ENCODE assay signal across 14 mouse cellular contexts in the genomic region with DNA sequence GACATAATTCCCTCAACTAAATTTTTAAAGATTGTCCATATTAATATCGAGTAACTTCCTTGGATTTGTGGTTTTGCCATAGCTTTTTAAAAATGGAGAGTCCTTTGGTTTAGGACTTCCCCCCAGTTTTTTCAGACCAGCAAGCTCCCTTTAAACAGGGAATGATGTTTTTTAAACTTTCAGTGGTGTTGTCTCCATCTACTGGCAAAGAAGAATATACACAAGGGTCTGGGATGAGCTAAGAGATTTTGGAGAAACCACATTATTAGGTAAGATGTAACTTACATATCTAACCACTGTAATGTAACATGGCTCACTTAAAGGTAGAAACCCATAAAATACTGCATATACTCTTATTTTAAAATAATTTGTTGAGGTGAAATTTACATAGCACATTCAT. TPM values are rescaled to one million over a fixed set of nuclear protein-coding genes. Genes with fewer than 3 reads are reported as not detected.
DNase-seq lines count a peak whose midpoint lies in the region; ATAC-seq and TF ChIP-seq lines count a peak whose summit lies in the region.
"Had no signal": no experiment of that assay in that cellular context is flagged by ENCODE, and none has a peak within 500 bp of the region (broad histone marks: within the 10 kb centered on the region; RNA-seq: fewer than 3 reads in every experiment).

No protein-coding gene starts in this region.

- no peaks in the 10 kb centered on the region for H3K9me3 ChIP-seq in forebrain, embryonic 14.5 days (replicated peaks; ENCODE audit: control insufficient read depth, low read length)
- no peaks in the 10 kb centered on the region for H3K9me3 ChIP-seq in forebrain, embryonic 11.5 days (ENCODE audit: control insufficient read depth, low read length)
- H3K9me3 ChIP-seq: hindbrain, embryonic 13.5 days had no signal

- peak; percentile 39 for DNase-seq in forebrain, embryonic 14.5 days (ENCODE audit: low spot score)
- no peak for DNase-seq in forebrain, embryonic 11.5 days (ENCODE audit: low spot score)
- DNase-seq in lung, adult 2 months = no peak
- no peak for DNase-seq in lung, postnatal 25 days (ENCODE audit: low spot score)
- DNase-seq in ZHBTc4 (ENCODE audit: low read depth, low spot score) = peak; percentile 20
- peak; percentile 46 for DNase-seq in retina, embryonic 14.5 days (ENCODE audit: low spot score)
- no peak for DNase-seq in layer of hippocampus, postnatal 25 days (ENCODE audit: extremely low spot score in 1 of 2, low spot score in 1 of 2)
- DNase-seq in ovary, adult 18-20 months (ENCODE audit: low spot score) = no peak
- DNase-seq: adrenal gland, adult 8-10 months; cerebellum, postnatal 10 days; heart, adult 11 months; kidney, postnatal 14 days; lung, adult 18-20 months had no signal

- no peak for ATAC-seq in forebrain, embryonic 14.5 days
- ATAC-seq in forebrain, embryonic 11.5 days (replicated peaks; ENCODE audit: low FRiP score) = no peak

- no peak for TF ChIP-seq POLR2A in lung, adult 2 months (IDR thresholded peaks at IDR 0.05; ENCODE audit: borderline replicate concordance, extremely low read depth, low read depth, low read length)

- H3K9ac ChIP-seq in forebrain, embryonic 14.5 days (ENCODE audit: low read length) = no peak overlapping the region
- no peak overlapping the region for H3K9ac ChIP-seq in forebrain, embryonic 11.5 days (ENCODE audit: low read length)
- H3K9ac ChIP-seq: hindbrain, embryonic 13.5 days had no signal

- 0 out of 2 replicates have a peak, but pooled peaks have one; percentile 3 for TF ChIP-seq CTCF in lung, adult 2 months (IDR thresholded peaks at IDR 0.05; ENCODE audit: insufficient read depth, low read length)

- WGBS in forebrain, embryonic 14.5 days = 89% methylated on average over 1 of the region's 1 CpGs
- 98% methylated on average over 1 of the region's 1 CpGs for WGBS in forebrain, embryonic 11.5 days
- WGBS in lung, adult 2 months = 89% methylated on average over 1 of the region's 1 CpGs

- H3K4me2 ChIP-seq in forebrain, embryonic 14.5 days (ENCODE audit: low read length) = no peak overlapping the region
- no peak overlapping the region for H3K4me2 ChIP-seq in forebrain, embryonic 11.5 days (ENCODE audit: low read depth, low read length, severe bottlenecking)
- H3K4me2 ChIP-seq: hindbrain, embryonic 13.5 days had no signal

- H3K4me3 ChIP-seq in forebrain, embryonic 14.5 days (ENCODE audit: low read depth, low read length) = no peak overlapping the region
- no peak overlapping the region for H3K4me3 ChIP-seq in forebrain, embryonic 11.5 days (ENCODE audit: low read depth, low read length)
- no peak overlapping the region for H3K4me3 ChIP-seq in lung, adult 2 months (replicated peaks; ENCODE audit: extremely low read depth, low read depth, low read length)
- H3K4me3 ChIP-seq: hindbrain, embryonic 13.5 days had no signal

- H3K4me1 ChIP-seq in forebrain, embryonic 14.5 days (ENCODE audit: control insufficient read depth, insufficient read depth, low read length) = no peaks in the 10 kb centered on the region
- no peaks in the 10 kb centered on the region for H3K4me1 ChIP-seq in forebrain, embryonic 11.5 days (replicated peaks; ENCODE audit: control insufficient read depth, insufficient read depth, low read length)
- H3K4me1 ChIP-seq in lung, adult 2 months (ENCODE audit: control insufficient read depth, insufficient read depth, low read length) = no peaks in the 10 kb centered on the region
- H3K4me1 ChIP-seq: hindbrain, embryonic 13.5 days had no signal

- no peak overlapping the region for H3K27ac ChIP-seq in forebrain, embryonic 14.5 days (ENCODE audit: low read depth, low read length)
- H3K27ac ChIP-seq in forebrain, embryonic 11.5 days (ENCODE audit: low read depth, low read length) = no peak overlapping the region
- H3K27ac ChIP-seq: hindbrain, embryonic 13.5 days had no signal

- H3K36me3 ChIP-seq in forebrain, embryonic 14.5 days (ENCODE audit: control insufficient read depth, insufficient read depth, low read length) = peaks cover 43% of the 10 kb centered on the region
- no peaks in the 10 kb centered on the region; the same call in 1 of the 2 replicates for H3K36me3 ChIP-seq in forebrain, embryonic 11.5 days (ENCODE audit: control insufficient read depth, insufficient read depth, low read length)

- H3K27me3 ChIP-seq in forebrain, embryonic 14.5 days (replicated peaks; ENCODE audit: control insufficient read depth, insufficient read depth, low read length) = no peaks in the 10 kb centered on the region
- no peaks in the 10 kb centered on the region for H3K27me3 ChIP-seq in forebrain, embryonic 11.5 days (ENCODE audit: control insufficient read depth, insufficient read depth, low read length)
- H3K27me3 ChIP-seq: hindbrain, embryonic 13.5 days had no signal

RNA-seq across cellular contexts. Expression of gene Eif3j1, which starts 32.6 kb away (rescaled TPM):
- polyA plus RNA-seq in forebrain, embryonic 14.5 days (2014; fragmentation: Nextera tagmentation; extraction: Ambion mirVana) = 9.7 and 9.9 TPM in 2 replicates
- polyA plus RNA-seq in forebrain, embryonic 11.5 days (2014; fragmentation: Nextera tagmentation; extraction: Ambion mirVana) = 14.5 and 16.0 TPM in 2 replicates
- polyA plus RNA-seq in lung, adult 2 months (2012; rRNA removed) = 3.1 and 3.9 TPM in 2 replicates
- 10 to 100 TPM; 19.1 to 19.8 TPM for total RNA-seq in layer of hippocampus, postnatal 25 days (2021)

RNA-seq across cellular contexts. Expression of gene Mageb3, which starts 39.8 kb away (rescaled TPM):
- polyA plus RNA-seq in forebrain, embryonic 14.5 days (2014; fragmentation: Nextera tagmentation; extraction: Ambion mirVana) = 0.50 and 0.83 TPM in 2 replicates
- polyA plus RNA-seq in forebrain, embryonic 11.5 days (2014; fragmentation: Nextera tagmentation; extraction: Ambion mirVana) = 0.33 TPM in 2 replicates
- not detected in 2 replicates for polyA plus RNA-seq in lung, adult 2 months (2012; rRNA removed)
- under 1 TPM; 0.26 to 0.27 TPM for total RNA-seq in layer of hippocampus, postnatal 25 days (2021)
- total RNA-seq: adrenal gland, adult 8-10 months had no signal

RNA-seq across cellular contexts. Expression of gene Ctdspl2, which starts 39.9 kb away (rescaled TPM):
- polyA plus RNA-seq in forebrain, embryonic 14.5 days (2014; fragmentation: Nextera tagmentation; extraction: Ambion mirVana) = 40.1 and 48.9 TPM in 2 replicates
- 61.6 and 71.5 TPM in 2 replicates for polyA plus RNA-seq in forebrain, embryonic 11.5 days (2014; fragmentation: Nextera tagmentation; extraction: Ambion mirVana)
- polyA plus RNA-seq in lung, adult 2 months (2012; rRNA removed) = 4.6 and 5.8 TPM in 2 replicates
- 10 to 100 TPM; 33.0 to 33.1 TPM for total RNA-seq in layer of hippocampus, postnatal 25 days (2021)

Comparison
In these comparisons a context has a peak if more than half of its experiments do, and no peak if none do; other contexts are left out.
1. DNase-seq: peak in forebrain, embryonic 14.5 days (single experiment), ZHBTc4 (single experiment) and retina, embryonic 14.5 days (single experiment); none in forebrain, embryonic 11.5 days (single experiment), lung, adult 2 months (single experiment), lung, postnatal 25 days (single experiment), layer of hippocampus, postnatal 25 days (0 of 2) and ovary, adult 18-20 months (single experiment).